Mouse (Mus musculus): ENCODE data around the gene Dglucy.

Dglucy gene

GRCm38 (mm10) chr12:100857791-100858190, 78.9 kb downstream of the Dglucy start:
- ChIA-PET CTCF (interaction anchor here in 2 of 4 experiments (1.9 to 2.0 kb wide), 2 partner anchors 9 kb away, joined by 7 to 8 read pairs; no protein-coding TSS in a partner anchor), POLR2A (interaction anchor here in 2 of 4 experiments (0.9 to 2.0 kb wide), 3 partner anchors 8 to 53 kb away, joined by 3 to 5 read pairs (median 4); no protein-coding TSS in a partner anchor)

DNA sequence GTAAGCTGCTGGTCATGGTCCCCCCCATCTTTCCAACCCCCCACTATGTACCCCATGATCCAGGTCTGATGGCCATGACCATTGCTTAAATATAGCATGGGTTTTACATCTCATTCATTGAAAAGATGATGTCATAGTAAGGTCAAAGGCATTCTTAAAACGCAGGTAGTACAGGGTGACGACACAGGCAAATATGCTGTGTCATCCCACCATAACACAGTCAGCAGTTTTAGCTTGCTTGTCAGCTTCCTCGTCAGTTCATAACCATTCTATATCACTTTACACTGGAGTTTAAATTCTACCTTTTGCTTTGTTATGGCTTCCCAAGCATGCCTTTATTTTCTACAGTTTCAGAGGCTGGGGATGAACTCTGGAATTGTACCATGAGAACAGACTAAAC, 83.4 kb downstream of the Dglucy start:
- CTCF ChIA-PET: interaction anchor here in 1 of 4 experiments (1.0 to 1.1 kb wide), 2 partner anchors 21 to 90 kb away, joined by 3 to 5 read pairs; no protein-coding TSS in a partner anchor
- POLR2A ChIA-PET: interaction anchor here in 1 of 4 experiments (0.6 kb wide), 1 partner anchor 16 kb away, joined by 3 read pairs; no protein-coding TSS in a partner anchor

DNA sequence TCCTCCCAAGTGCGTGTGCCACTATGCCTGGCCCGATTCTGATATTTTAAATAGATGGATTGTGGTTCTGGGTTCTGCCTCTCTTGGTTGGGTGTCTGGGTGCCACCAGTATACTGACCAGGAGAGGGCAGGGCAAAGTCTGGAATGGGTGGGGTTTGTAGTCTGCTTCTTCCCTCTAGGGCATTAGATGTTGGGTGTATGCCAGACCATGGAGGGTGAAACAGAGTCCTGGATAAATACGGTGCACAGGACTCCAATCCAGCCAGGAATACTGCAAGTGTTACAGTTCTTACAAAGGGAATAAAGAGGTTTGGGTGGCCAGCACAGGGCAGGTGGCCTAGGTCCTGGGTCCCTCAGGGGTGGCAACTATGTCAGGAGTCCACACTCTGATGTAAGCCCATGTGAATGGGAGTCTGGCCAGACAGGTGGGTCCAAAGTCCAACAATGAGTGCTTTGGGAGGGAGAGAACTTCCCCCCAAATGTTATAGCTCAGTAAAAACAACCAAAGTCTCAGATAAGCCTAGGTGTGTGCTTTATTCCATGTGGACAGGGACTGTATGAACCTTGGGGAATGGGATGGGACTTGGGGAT, 84.1 kb downstream of the Dglucy start:
- POLR2A ChIA-PET: no interaction called here
- CTCF ChIA-PET: no interaction called here

DNA sequence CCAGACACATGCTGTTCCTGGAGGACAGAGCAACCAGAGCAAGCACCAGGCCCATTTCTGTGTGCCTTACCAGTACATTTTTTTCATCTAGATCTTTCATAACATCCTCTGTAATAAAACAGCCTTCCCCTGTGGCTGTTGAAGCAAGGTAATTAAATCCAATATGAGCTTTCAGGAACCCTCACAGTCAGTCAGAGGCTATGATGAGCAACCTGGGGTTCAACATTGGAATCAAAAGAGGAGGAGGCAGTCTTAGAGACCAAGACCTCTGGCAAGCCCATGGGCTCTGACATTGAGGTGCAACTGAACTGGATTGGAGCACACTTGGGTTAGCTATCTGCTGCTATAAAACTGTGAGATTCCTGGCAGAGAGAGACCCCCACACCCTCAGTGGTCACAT, 86.2 kb downstream of the Dglucy start:
- CTCF ChIA-PET: interaction anchor here in 2 of 4 experiments (0.5 to 1.5 kb wide), 2 partner anchors 16 to 59 kb away, joined by 3 to 5 read pairs; no protein-coding TSS in a partner anchor
- POLR2A ChIA-PET: interaction anchor here in 1 of 4 experiments (0.8 kb wide), 1 partner anchor 8 kb away, joined by 3 read pairs; no protein-coding TSS in a partner anchor

DNA sequence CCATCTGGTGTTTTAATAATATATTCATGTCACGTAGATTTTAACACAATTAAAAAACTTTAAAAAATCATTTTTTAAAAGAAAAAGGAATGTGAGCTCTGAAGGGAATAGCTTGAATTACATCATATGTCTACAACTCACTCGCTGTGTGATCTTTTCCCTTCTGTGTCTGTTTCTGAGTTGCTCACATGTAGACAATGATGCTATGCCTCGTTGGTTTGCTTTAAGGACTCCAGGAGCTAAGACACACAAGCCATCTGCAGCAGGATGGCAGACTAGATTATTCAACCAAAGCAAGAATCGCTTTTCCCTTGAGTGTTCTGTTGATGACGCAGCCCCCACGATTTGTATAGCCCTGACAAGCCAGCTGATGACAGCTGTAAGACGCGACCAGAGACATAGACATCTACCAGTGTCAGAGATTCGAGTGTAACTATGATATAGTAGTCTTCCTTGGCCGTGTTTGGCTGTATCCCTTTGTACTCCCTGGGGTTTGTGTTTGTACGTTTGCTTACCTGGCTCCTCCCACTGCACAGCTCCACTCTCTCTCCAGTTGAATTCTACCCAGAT, 86.7 kb downstream of the Dglucy start:
- ChIA-PET CTCF (interaction anchor here in 2 of 4 experiments (0.5 to 1.5 kb wide), 2 partner anchors 16 to 58 kb away, joined by 3 to 5 read pairs; no protein-coding TSS in a partner anchor), POLR2A (interaction anchor here in 2 of 4 experiments (0.5 to 0.8 kb wide), 3 partner anchors 9 to 61 kb away, joined by 3 to 5 read pairs (median 3); no protein-coding TSS in a partner anchor)

DNA sequence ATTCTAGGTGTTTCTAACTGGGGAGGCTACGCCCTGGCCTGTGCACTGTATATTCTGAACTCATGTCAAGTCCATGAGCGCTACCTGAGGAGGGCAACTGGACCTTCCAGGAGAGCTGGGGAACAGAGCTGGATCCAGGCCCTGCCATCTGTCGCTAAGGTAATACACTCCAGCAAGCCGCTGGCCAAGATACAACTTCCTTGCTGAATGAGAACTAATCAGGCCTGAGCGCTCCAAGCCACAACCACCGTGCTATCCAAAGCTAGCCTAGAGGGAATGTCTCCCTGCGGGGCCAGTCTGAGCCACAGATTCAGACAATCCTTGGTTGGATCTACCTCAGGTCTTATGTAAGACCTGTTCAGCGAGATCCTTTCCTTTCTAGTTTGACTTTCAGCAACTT, 88.2 kb downstream of the Dglucy start:
- POLR2A ChIA-PET: interaction anchor here in 1 of 4 experiments (0.8 kb wide), 1 partner anchor 11 kb away, joined by 3 read pairs; no protein-coding TSS in a partner anchor

DNA sequence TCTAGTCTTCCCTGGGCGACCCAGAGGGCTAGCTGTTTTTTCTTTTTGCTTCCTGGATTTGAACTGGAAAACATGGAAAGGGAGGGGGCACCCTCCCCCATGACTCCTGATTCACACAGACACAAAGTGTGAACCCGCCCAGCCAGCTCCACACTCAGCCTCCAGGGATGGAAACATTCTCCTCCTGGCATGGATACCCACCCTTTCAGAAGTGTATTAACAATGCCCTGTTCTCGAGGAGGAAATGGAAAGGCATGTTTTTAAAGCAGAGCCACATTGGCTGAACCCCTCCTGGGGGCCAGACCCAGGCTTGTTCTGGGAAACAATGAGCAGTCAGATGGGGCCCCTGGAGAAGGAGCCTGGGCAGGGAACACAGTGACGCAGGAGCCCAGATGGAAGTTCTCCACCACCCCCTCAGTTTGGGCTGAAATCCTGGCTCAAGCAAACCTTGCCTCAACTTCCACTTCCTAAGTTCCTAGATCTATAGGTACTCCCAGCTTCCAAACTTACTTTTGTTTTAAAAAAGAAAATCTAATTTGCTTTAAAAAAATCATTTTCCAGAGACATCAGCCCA, 89.3 kb downstream of the Dglucy start:
- POLR2A ChIA-PET: interaction anchor here in 1 of 4 experiments (1.2 to 1.5 kb wide), 2 partner anchors 9 to 11 kb away, joined by 4 to 5 read pairs; no protein-coding TSS in a partner anchor
- CTCF ChIA-PET: interaction anchor here in 2 of 4 experiments (1.1 to 1.7 kb wide), 3 partner anchors 10 to 19 kb away, joined by 3 to 5 read pairs (median 3); no protein-coding TSS in a partner anchor

More for the DNA sequence above, 88.2 kb downstream of the Dglucy start:
- CTCF ChIA-PET: interaction anchor here in 2 of 4 experiments (1.2 to 1.7 kb wide), 2 partner anchors 18 kb away, joined by 3 to 5 read pairs; no protein-coding TSS in a partner anchor

DNA sequence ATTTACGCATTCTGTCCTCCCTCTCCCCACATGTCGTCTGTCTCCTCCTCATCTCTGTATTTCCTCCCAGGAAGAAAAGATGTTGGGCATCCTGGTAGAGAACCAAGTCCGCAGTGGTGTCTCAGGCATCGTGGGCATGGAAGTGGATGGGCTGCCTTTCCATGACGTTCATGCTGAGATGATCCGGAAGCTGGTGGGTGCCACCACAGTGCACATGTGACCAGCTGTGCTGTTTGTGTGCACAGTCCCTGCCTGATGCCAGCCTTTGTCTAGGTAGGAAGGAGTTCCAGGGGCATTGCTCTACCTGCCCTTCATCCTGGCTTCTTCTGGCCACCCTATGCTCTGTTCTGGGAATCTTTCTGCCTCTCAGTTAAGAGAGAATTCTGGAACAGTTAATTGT, 92.4 kb downstream of the Dglucy start:
- POLR2A ChIA-PET: no interaction called here
- CTCF ChIA-PET: interaction anchor here in 1 of 4 experiments (0.7 kb wide), 1 partner anchor 22 kb away, joined by 4 read pairs; no protein-coding TSS in a partner anchor

- ChIA-PET CTCF (interaction anchor here in 1 of 4 experiments (0.7 kb wide), 1 partner anchor 23 kb away, joined by 4 read pairs; no protein-coding TSS in a partner anchor), POLR2A (no interaction called here)
These were observed 93.0 kb downstream of the Dglucy start for GRCm38 (mm10) chr12:100871841-100872240.

- CTCF ChIA-PET: interaction anchor here in 3 of 4 experiments (0.6 to 1.2 kb wide), 3 partner anchors 13 to 54 kb away, joined by 3 to 6 read pairs (median 5); no protein-coding TSS in a partner anchor
- POLR2A ChIA-PET: no interaction called here
These were observed 94.8 kb downstream of the Dglucy start for GRCm38 (mm10) chr12:100873612-100874011.

- POLR2A ChIA-PET: no interaction called here
- CTCF ChIA-PET: interaction anchor here in 1 of 4 experiments (0.6 to 1.4 kb wide), 2 partner anchors 26 to 904 kb away, joined by 4 read pairs; no protein-coding TSS in a partner anchor
These were observed 96.7 kb downstream of the Dglucy start for GRCm38 (mm10) chr12:100875553-100875952.

DNA sequence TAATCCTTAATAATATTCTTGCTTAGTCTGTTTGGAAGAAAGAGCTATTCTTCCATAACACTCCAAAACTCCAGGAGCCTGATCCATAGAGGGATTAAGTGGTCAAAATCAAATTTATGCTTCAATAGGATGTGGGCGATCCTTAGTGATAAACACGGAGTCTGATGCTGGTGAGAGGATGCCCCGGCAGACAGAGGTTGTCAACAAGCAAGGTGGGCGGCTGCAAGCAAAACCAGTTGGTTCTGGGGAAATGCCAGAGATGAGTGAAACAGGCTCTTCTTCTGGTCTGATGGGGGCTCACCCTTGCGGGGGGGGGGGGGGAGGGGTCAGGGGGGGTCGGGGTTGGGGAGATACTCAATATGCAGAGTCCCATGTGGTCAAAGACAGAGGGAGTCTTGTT, 97.1 kb downstream of the Dglucy start:
- ChIA-PET CTCF (interaction anchor here in 2 of 4 experiments (0.6 to 1.4 kb wide), 3 partner anchors 27 to 904 kb away, joined by 4 to 5 read pairs (median 4); no protein-coding TSS in a partner anchor), POLR2A (no interaction called here)

DNA sequence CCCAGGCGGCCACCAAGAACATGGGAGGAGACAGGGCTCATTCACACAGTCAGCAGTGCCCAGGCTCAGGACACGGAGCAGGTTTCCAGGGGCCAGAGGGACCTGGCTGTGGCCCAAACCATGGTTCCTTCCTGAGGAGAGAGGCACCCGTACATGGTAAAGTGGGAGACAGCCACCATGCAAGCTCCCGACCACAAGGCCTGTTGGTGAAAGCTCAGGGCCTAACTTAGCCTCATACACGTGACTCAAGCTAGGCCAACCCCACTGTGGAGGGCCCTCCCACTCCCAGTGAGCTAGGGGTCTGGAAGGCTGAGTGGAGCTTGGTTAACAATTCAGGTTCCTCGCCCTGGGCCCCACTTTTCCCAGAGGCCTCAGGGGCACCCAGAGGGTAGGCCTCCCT, 99.1 kb downstream of the Dglucy start:
- ChIA-PET CTCF (interaction anchor here in 3 of 4 experiments (0.6 to 1.9 kb wide), 8 partner anchors 9 to 905 kb away, joined by 3 to 10 read pairs (median 4); no protein-coding TSS in a partner anchor), POLR2A (interaction anchor here in 3 of 4 experiments (0.9 to 3.0 kb wide), 15 partner anchors 10 to 661 kb away, joined by 3 to 11 read pairs (median 3); partner anchors contain the start of genes Gpr68 (in 2 of the 3) and Ccdc88c (in 1 of the 3))

GRCm38 (mm10) chr12:100878556-100878955, 99.7 kb downstream of the Dglucy start:
- ChIA-PET POLR2A (interaction anchor here (0.6 to 3.0 kb wide), 14 partner anchors 9 to 1100 kb away, joined by 3 to 11 read pairs (median 3); partner anchors contain the start of genes Gpr68 (in 2 of the 4) and Ccdc88c (in 1 of the 4)), CTCF (interaction anchor here in 2 of 4 experiments (0.8 to 1.9 kb wide), 6 partner anchors 10 to 95 kb away, joined by 3 to 10 read pairs (median 4); no protein-coding TSS in a partner anchor)

DNA sequence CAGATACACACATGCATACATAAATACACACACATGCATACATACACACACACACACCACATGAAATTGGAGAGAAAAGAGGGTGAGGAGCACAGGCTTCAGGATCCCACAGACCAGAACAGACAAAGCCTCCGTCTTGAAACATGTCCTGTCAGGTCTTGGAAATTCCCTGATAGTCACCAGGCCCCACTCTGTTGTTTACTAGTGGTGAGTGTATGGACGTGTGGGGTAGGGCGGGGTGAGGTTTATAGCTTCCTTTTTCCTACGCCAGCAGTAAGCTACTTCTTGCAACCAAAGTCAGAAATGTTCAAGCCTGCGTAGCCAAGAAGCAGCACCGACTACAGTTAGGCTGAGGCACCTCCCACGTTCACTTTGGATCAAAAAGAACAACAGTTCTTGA, 104.3 kb downstream of the Dglucy start:
- POLR2A ChIA-PET: interaction anchor here in 1 of 4 experiments (0.6 kb wide), 1 partner anchor 18 kb away, joined by 4 read pairs; no protein-coding TSS in a partner anchor
- CTCF ChIA-PET: interaction anchor here in 1 of 4 experiments (0.7 kb wide), 1 partner anchor 1534 kb away, joined by 3 read pairs; no protein-coding TSS in a partner anchor

GRCm38 (mm10) chr12:100885585-100885984, 106.7 kb downstream of the Dglucy start:
- ChIA-PET POLR2A (interaction anchor here in 2 of 4 experiments (0.9 to 1.2 kb wide), 2 partner anchors 23 to 143 kb away, joined by 3 read pairs; partner anchors contain the start of genes Ccdc88c (in 1 of the 2) and Gpr68 (in 1 of the 2)), CTCF (interaction anchor here in 1 of 4 experiments (1.6 kb wide), 1 partner anchor 36 kb away, joined by 4 read pairs; no protein-coding TSS in a partner anchor)

- POLR2A ChIA-PET: interaction anchor here in 2 of 4 experiments (0.7 to 2.7 kb wide), 5 partner anchors 9 to 121 kb away, joined by 3 to 8 read pairs (median 3); partner anchors contain the start of gene Gpr68 (in 1 of the 2)
- CTCF ChIA-PET: interaction anchor here in 2 of 4 experiments (0.7 to 1.6 kb wide), 2 partner anchors 13 to 38 kb away, joined by 4 to 6 read pairs; no protein-coding TSS in a partner anchor
These were observed 108.0 kb downstream of the Dglucy start for GRCm38 (mm10) chr12:100886877-100887276.

GRCm38 (mm10) chr12:100887801-100888258, 109.0 kb downstream of the Dglucy start:
- ChIA-PET CTCF (interaction anchor here in 2 of 4 experiments (0.5 to 1.2 kb wide), 2 partner anchors 10 to 309 kb away, joined by 3 read pairs; no protein-coding TSS in a partner anchor), POLR2A (interaction anchor here in 2 of 4 experiments (0.7 to 2.7 kb wide), 4 partner anchors 10 to 53 kb away, joined by 3 to 8 read pairs (median 4); no protein-coding TSS in a partner anchor)
